Mouse (Mus musculus): ENCODE results near the gene Tent5c. TPM values are rescaled to one million over a fixed set of nuclear protein-coding genes. Genes with fewer than 3 reads are reported as not detected.

Tent5c gene
- polyA plus RNA-seq, 1 experiment from 2014 or later: 6.3 TPM

GRCm38 (mm10) chr3:100487046-100487445 is 2.1 kb downstream of the Tent5c start:
- Histone ChIP-seq H3K4me2 (replicated peaks) (no peak overlapping the region), H3K9me3 (replicated peaks) (no peaks in the 10 kb centered on the region), H3K9ac (no peak overlapping the region), H3K27me3 (peaks cover 38% of the 10 kb centered on the region), H3K4me1 (peaks cover 12% of the 10 kb centered on the region), H3K27ac (replicated peaks) (no peak overlapping the region), H3K36me3 (no peaks in the 10 kb centered on the region), H3K4me3 (replicated peaks) (no peak overlapping the region)
- ATAC-seq (ENCODE audit: insufficient number of reproducible peaks, low FRiP score, low TSS enrichment, low read depth): no peak
- WGBS: 78% methylated on average over 2 of the region's 2 CpGs

- Histone ChIP-seq H3K36me3 (no peaks in the 10 kb centered on the region), H3K4me3 (replicated peaks) (no peak overlapping the region), H3K27ac (replicated peaks) (no peak overlapping the region), H3K4me1 (peaks cover 12% of the 10 kb centered on the region), H3K27me3 (peaks cover 38% of the 10 kb centered on the region), H3K9ac (no peak overlapping the region), H3K9me3 (replicated peaks) (no peaks in the 10 kb centered on the region), H3K4me2 (replicated peaks) (no peak overlapping the region)
- ATAC-seq (ENCODE audit: insufficient number of reproducible peaks, low FRiP score, low TSS enrichment, low read depth): no peak
- WGBS: 47% methylated on average over 11 of the region's 11 CpGs
Measured at GRCm38 (mm10) chr3:100485390-100486132, 3.6 kb downstream of the Tent5c start.

GRCm38 (mm10) chr3:100482971-100483610 is 6.0 kb downstream of the Tent5c start:
- no peaks in the 10 kb centered on the region for H3K9me3 ChIP-seq (replicated peaks)
- WGBS: 88% methylated on average over 5 of the region's 5 CpGs
- no peak for ATAC-seq (ENCODE audit: insufficient number of reproducible peaks, low FRiP score, low TSS enrichment, low read depth)
- H3K27ac ChIP-seq (replicated peaks): no peak overlapping the region
- no peak overlapping the region for H3K4me3 ChIP-seq (replicated peaks)
- peaks cover 29% of the 10 kb centered on the region for H3K27me3 ChIP-seq
- no peak overlapping the region for H3K9ac ChIP-seq
- H3K36me3 ChIP-seq: no peaks in the 10 kb centered on the region
- no peak overlapping the region for H3K4me2 ChIP-seq (replicated peaks)
- peaks cover 2% of the 10 kb centered on the region; the same call in 1 of the 2 replicates for H3K4me1 ChIP-seq

- ATAC-seq (ENCODE audit: insufficient number of reproducible peaks, low FRiP score, low TSS enrichment, low read depth): no peak
- no peaks in the 10 kb centered on the region for H3K9me3 ChIP-seq (replicated peaks)
- no peaks in the 10 kb centered on the region for H3K4me1 ChIP-seq
- peaks cover 23% of the 10 kb centered on the region for H3K27me3 ChIP-seq
- no peak overlapping the region for H3K4me2 ChIP-seq (replicated peaks)
- H3K9ac ChIP-seq: no peak overlapping the region
- no peak overlapping the region for H3K4me3 ChIP-seq (replicated peaks)
- WGBS: 68% methylated on average over 7 of the region's 7 CpGs
- H3K27ac ChIP-seq (replicated peaks): no peak overlapping the region
- no peaks in the 10 kb centered on the region for H3K36me3 ChIP-seq
Measured at GRCm38 (mm10) chr3:100482324-100482911, 6.7 kb downstream of the Tent5c start.

GRCm38 (mm10) chr3:100480251-100481005 is 8.7 kb downstream of the Tent5c start:
- Histone ChIP-seq H3K9ac (no peak overlapping the region), H3K9me3 (replicated peaks) (no peaks in the 10 kb centered on the region), H3K27ac (replicated peaks) (no peak overlapping the region), H3K4me2 (replicated peaks) (no peak overlapping the region), H3K4me3 (replicated peaks) (no peak overlapping the region), H3K36me3 (no peaks in the 10 kb centered on the region), H3K27me3 (peaks cover 6% of the 10 kb centered on the region; the same call in 1 of the 2 replicates), H3K4me1 (no peaks in the 10 kb centered on the region)
- WGBS: 76% methylated on average over 7 of the region's 7 CpGs
- ATAC-seq (ENCODE audit: insufficient number of reproducible peaks, low FRiP score, low TSS enrichment, low read depth): no peak

- no peaks in the 10 kb centered on the region for H3K36me3 ChIP-seq
- no peak for ATAC-seq (ENCODE audit: insufficient number of reproducible peaks, low FRiP score, low TSS enrichment, low read depth)
- no peaks in the 10 kb centered on the region for H3K9me3 ChIP-seq (replicated peaks)
- 40% methylated on average over 8 of the region's 8 CpGs for WGBS
- H3K4me3 ChIP-seq (replicated peaks): no peak overlapping the region
- no peaks in the 10 kb centered on the region for H3K27me3 ChIP-seq
- H3K27ac ChIP-seq (replicated peaks): no peak overlapping the region
- no peak overlapping the region for H3K4me2 ChIP-seq (replicated peaks)
- H3K4me1 ChIP-seq: no peaks in the 10 kb centered on the region; the same call in 1 of the 2 replicates
- H3K9ac ChIP-seq: no peak overlapping the region
Measured at GRCm38 (mm10) chr3:100474950-100475472, 14.1 kb downstream of the Tent5c start.

GRCm38 (mm10) chr3:100474536-100474935 is 14.6 kb downstream of the Tent5c start:
- Histone ChIP-seq H3K27ac (replicated peaks) (no peak overlapping the region), H3K4me3 (replicated peaks) (no peak overlapping the region), H3K9ac (no peak overlapping the region), H3K4me2 (replicated peaks) (no peak overlapping the region), H3K27me3 (no peaks in the 10 kb centered on the region), H3K36me3 (no peaks in the 10 kb centered on the region), H3K9me3 (replicated peaks) (no peaks in the 10 kb centered on the region), H3K4me1 (no peaks in the 10 kb centered on the region; the same call in 1 of the 2 replicates)
- no peak for ATAC-seq (ENCODE audit: insufficient number of reproducible peaks, low FRiP score, low TSS enrichment, low read depth)
- WGBS: 47% methylated on average over 7 of the region's 7 CpGs

GRCm38 (mm10) chr3:100473146-100473545 is 16.0 kb downstream of the Tent5c start:
- no peak for ATAC-seq (ENCODE audit: insufficient number of reproducible peaks, low FRiP score, low TSS enrichment, low read depth)
- no peak overlapping the region for H3K9ac ChIP-seq
- 85% methylated on average over 21 of the region's 21 CpGs for WGBS
- H3K4me1 ChIP-seq: no peaks in the 10 kb centered on the region; the same call in 1 of the 2 replicates
- no peaks in the 10 kb centered on the region for H3K9me3 ChIP-seq (replicated peaks)
- H3K27ac ChIP-seq (replicated peaks): no peak overlapping the region
- H3K4me2 ChIP-seq (replicated peaks): no peak overlapping the region
- H3K4me3 ChIP-seq (replicated peaks): no peak overlapping the region
- no peaks in the 10 kb centered on the region for H3K36me3 ChIP-seq
- no peaks in the 10 kb centered on the region for H3K27me3 ChIP-seq

GRCm38 (mm10) chr3:100470902-100471301 is 18.2 kb downstream of the Tent5c start:
- WGBS: 62% methylated on average over 3 of the region's 3 CpGs
- no peak overlapping the region for H3K4me3 ChIP-seq (replicated peaks)

GRCm38 (mm10) chr3:100470101-100470500 is 19.0 kb downstream of the Tent5c start:
- Histone ChIP-seq H3K9ac (no peak overlapping the region), H3K27me3 (no peaks in the 10 kb centered on the region), H3K4me2 (replicated peaks) (no peak overlapping the region), H3K36me3 (no peaks in the 10 kb centered on the region), H3K9me3 (replicated peaks) (no peaks in the 10 kb centered on the region), H3K27ac (replicated peaks) (no peak overlapping the region), H3K4me3 (replicated peaks) (no peak overlapping the region), H3K4me1 (no peaks in the 10 kb centered on the region; the same call in 1 of the 2 replicates)
- ATAC-seq (ENCODE audit: insufficient number of reproducible peaks, low FRiP score, low TSS enrichment, low read depth): no peak
- WGBS: 70% methylated on average over 3 of the region's 3 CpGs

More at GRCm38 (mm10) chr3:100470902-100471301, 18.2 kb downstream of the Tent5c start:
- ATAC-seq (ENCODE audit: insufficient number of reproducible peaks, low FRiP score, low TSS enrichment, low read depth): no peak
- Histone ChIP-seq H3K27me3 (no peaks in the 10 kb centered on the region), H3K36me3 (no peaks in the 10 kb centered on the region), H3K9me3 (replicated peaks) (no peaks in the 10 kb centered on the region), H3K4me1 (no peaks in the 10 kb centered on the region; the same call in 1 of the 2 replicates), H3K4me2 (replicated peaks) (no peak overlapping the region), H3K9ac (no peak overlapping the region), H3K27ac (replicated peaks) (no peak overlapping the region)

GRCm38 (mm10) chr3:100466551-100466950 is 22.6 kb downstream of the Tent5c start:
- Histone ChIP-seq H3K4me3 (replicated peaks) (no peak overlapping the region), H3K9ac (no peak overlapping the region), H3K9me3 (replicated peaks) (no peaks in the 10 kb centered on the region), H3K27me3 (no peaks in the 10 kb centered on the region), H3K27ac (replicated peaks) (no peak overlapping the region), H3K4me1 (peaks cover 15% of the 10 kb centered on the region), H3K4me2 (replicated peaks) (no peak overlapping the region), H3K36me3 (no peaks in the 10 kb centered on the region)
- no peak for ATAC-seq (ENCODE audit: insufficient number of reproducible peaks, low FRiP score, low TSS enrichment, low read depth)
- WGBS: 85% methylated on average over 4 of the region's 4 CpGs

Measured in embryonic facial prominence, embryonic 15.5 days (tissue).